Mouse (Mus musculus) thymus, adult 2 months (tissue): ENCODE results near the gene Thap7. TPM values are rescaled to one million over a fixed set of nuclear protein-coding genes. Genes with fewer than 3 reads are reported as not detected.
A peak's percentile ranks its signal among the peaks of the same experiment; 100 is the strongest.

Source experiments
- DNase-seq: peaks from one replicate; pipeline ENCODE4 v3.0.0; 2021
- H3K27ac ChIP-seq: fragments of 200-500 bp; 2 replicates; pipeline ENCODE4 v1.5.1; 2012; ENCODE audit warnings: low read length, control low read depth; ENCODE audit not compliant: control insufficient read depth, insufficient read depth
- H3K27me3 ChIP-seq: fragments of 200-500 bp; 2 replicates; pipeline ENCODE4 v1.6.1; 2012; ENCODE audit warnings: mild to moderate bottlenecking, low read length, moderate library complexity, mixed read lengths; ENCODE audit not compliant: control insufficient read depth, insufficient read depth
- H3K36me3 ChIP-seq: fragments of 200-500 bp; 2 replicates; pipeline ENCODE4 v1.6.1; 2012; ENCODE audit warnings: mild to moderate bottlenecking, low read length, moderate library complexity; ENCODE audit not compliant: control insufficient read depth, insufficient read depth
- H3K4me1 ChIP-seq: fragments of 200-500 bp; replicated peaks from 2 replicates; pipeline ENCODE4 v1.6.1; 2012; ENCODE audit warnings: low read length; ENCODE audit not compliant: control insufficient read depth, insufficient read depth
- H3K4me3 ChIP-seq: fragments of 200-500 bp; 2 replicates; pipeline ENCODE4 v1.5.1; 2012; ENCODE audit warnings: mild to moderate bottlenecking, low read length, control low read depth, moderate library complexity; ENCODE audit not compliant: control insufficient read depth, insufficient read depth
- CTCF ChIP-seq: fragments of 200-500 bp; IDR thresholded peaks from 2 replicates; pipeline ENCODE4 v1.5.1; 2012; ENCODE audit warnings: mild to moderate bottlenecking, control low read depth, low read length, moderate library complexity, borderline replicate concordance; ENCODE audit not compliant: control insufficient read depth, poor library complexity, insufficient read depth; ENCODE audit errors: extremely low read depth
- POLR2A ChIP-seq: fragments of 200-500 bp; IDR thresholded peaks from 2 replicates; pipeline ENCODE4 v1.6.1; 2012; ENCODE audit warnings: mild to moderate bottlenecking, low read length, control low read depth, moderate library complexity; ENCODE audit not compliant: control insufficient read depth, poor library complexity, insufficient read depth; ENCODE audit errors: extremely low read depth
- WGBS: fragments of 180-500 bp; shearing (Covaris S2); methylation state at CpG from one replicate; pipeline ENCODE4 v1.1.7; 2018; 5-methylcytosine and 5-hydroxymethylcytosine counted together
- polyA plus RNA-seq: library from polyadenylated mRNA; depleted of rRNA; stranded (reverse); fragments of >200 nt; gene quantifications from 2 replicates; pipeline ENCODE4 v1.2.3, GENCODE M21; 2012; rRNA removed

The Thap7 gene
- 139 and 141 TPM in 2 replicates for polyA plus RNA-seq

DNA sequence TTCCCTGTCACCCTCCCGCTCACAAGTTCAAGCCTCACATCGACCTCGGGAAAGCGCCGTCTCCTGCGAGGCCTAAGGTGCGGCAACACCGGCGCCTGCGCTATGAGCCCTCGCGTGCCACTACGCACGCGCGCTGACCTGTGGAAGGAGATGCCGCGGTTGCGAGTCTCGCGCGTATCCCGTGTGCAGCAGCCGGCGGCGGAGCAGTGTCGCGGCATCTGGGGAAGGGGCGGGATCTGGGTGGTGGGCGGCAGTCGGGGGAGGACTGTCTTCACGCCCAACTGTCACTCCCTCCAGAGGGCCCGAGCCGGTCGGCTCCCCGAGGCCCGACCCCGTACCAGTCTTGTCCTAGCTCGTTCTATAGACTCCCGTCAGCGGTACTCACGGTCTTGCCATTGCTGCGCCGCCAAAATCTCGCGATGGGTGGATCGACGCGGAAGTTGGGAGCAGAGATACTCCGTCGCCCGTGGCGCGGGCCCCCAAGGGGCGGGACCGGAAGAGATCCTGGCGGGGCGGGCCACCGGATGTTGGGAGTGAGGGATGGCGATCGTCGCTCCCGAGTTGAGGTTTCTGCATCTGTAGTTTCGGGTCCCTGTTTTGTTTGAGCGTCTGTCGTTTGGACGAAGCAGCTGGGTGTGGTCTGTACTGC is at the start of gene Thap7:
Thap7 (minus strand) TSS at position 497 of the 649 bp plus-strand sequence.
- H3K4me3 ChIP-seq, result peak within 1 kb of the TSS; percentile 69
- peak; percentile 97 for DNase-seq
- H3K27me3 ChIP-seq, result no peaks in the 10 kb centered on the region
- H3K27ac ChIP-seq, result peak within 1 kb of the TSS; percentile 84
- TF ChIP-seq CTCF (peak; percentile 46; the same call in 1 of the 2 replicates), POLR2A (peak; percentile 88)
- under 1% methylated on average over 67 of the region's 67 CpGs for WGBS
- peaks cover 12% of the 10 kb centered on the region for H3K4me1 ChIP-seq
- H3K36me3 ChIP-seq, result peaks cover 19% of the 10 kb centered on the region

GRCm38 (mm10) chr16:17576825-17577215 is 45.9 kb upstream of the Thap7 start:
- no peak overlapping the region for H3K27ac ChIP-seq
- no peak for DNase-seq
- peaks cover 8% of the 10 kb centered on the region for H3K4me1 ChIP-seq
- no peaks in the 10 kb centered on the region for H3K27me3 ChIP-seq
- H3K4me3 ChIP-seq, result peak overlapping the region; percentile 61
- 37% methylated on average over 8 of the region's 8 CpGs for WGBS
- TF ChIP-seq POLR2A (no peak), CTCF (no peak)
- H3K36me3 ChIP-seq, result no peaks in the 10 kb centered on the region

- H3K4me3 ChIP-seq, result peak overlapping the region; percentile 61
- no peak overlapping the region for H3K27ac ChIP-seq
- no peaks in the 10 kb centered on the region for H3K36me3 ChIP-seq
- H3K27me3 ChIP-seq, result no peaks in the 10 kb centered on the region
- TF ChIP-seq POLR2A (no peak), CTCF (no peak)
- H3K4me1 ChIP-seq, result peaks cover 8% of the 10 kb centered on the region
- DNase-seq, result no peak
- WGBS, result 21% methylated on average over 45 of the region's 45 CpGs
Observed at GRCm38 (mm10) chr16:17575870-17576824, 45.2 kb upstream of the Thap7 start.

GRCm38 (mm10) chr16:17566186-17566585 is 35.2 kb upstream of the Thap7 start:
- Histone ChIP-seq H3K4me3 (no peak overlapping the region), H3K4me1 (no peaks in the 10 kb centered on the region), H3K36me3 (no peaks in the 10 kb centered on the region), H3K27ac (no peak overlapping the region), H3K27me3 (peaks cover 7% of the 10 kb centered on the region; the same call in 1 of the 2 replicates)
- TF ChIP-seq CTCF (no peak), POLR2A (no peak)
- no peak for DNase-seq
- 61% methylated on average over 4 of the region's 4 CpGs for WGBS

DNA sequence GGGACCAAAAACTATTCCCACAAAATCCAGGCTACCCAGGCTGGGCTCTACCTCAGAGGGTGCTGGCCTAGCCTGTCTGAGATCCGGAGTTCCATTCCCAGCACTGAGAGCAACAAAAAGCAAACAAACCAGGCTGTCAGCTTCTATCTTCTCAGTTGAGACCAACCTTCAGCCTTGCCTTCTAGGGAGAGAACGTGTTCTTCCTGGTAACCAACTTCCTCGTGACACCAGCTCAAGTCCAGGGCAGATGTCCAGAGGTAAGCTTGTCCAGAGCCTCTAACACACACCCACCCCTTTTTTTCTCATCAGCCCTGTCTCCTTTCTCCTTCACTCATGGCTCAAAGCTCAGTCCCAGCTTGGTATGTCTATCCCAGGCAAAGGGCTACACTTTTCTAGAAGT is 33.8 kb upstream of the Thap7 start:
- Histone ChIP-seq H3K27ac (no peak overlapping the region), H3K4me3 (no peak overlapping the region), H3K27me3 (peaks cover 7% of the 10 kb centered on the region; the same call in 1 of the 2 replicates), H3K36me3 (no peaks in the 10 kb centered on the region), H3K4me1 (no peaks in the 10 kb centered on the region)
- no peak for DNase-seq
- no peak for TF ChIP-seq POLR2A
- TF ChIP-seq CTCF, result no peak
- 65% methylated on average over 3 of the region's 3 CpGs for WGBS

GRCm38 (mm10) chr16:17564221-17564620 is 33.3 kb upstream of the Thap7 start:
- 69% methylated on average over 2 of the region's 2 CpGs for WGBS
- no peaks in the 10 kb centered on the region for H3K36me3 ChIP-seq
- TF ChIP-seq POLR2A (no peak), CTCF (no peak)
- no peak overlapping the region for H3K27ac ChIP-seq
- H3K27me3 ChIP-seq, result peaks cover 7% of the 10 kb centered on the region; the same call in 1 of the 2 replicates
- DNase-seq, result no peak
- H3K4me3 ChIP-seq, result no peak overlapping the region
- no peaks in the 10 kb centered on the region for H3K4me1 ChIP-seq
